Mouse (Mus musculus) E14TG2a.4 (cell line): ENCODE results near the gene Scgb1c1.
A peak's percentile ranks its signal among the peaks of the same experiment; 100 is the strongest.

Source experiments
- H3K27me3 ChIP-seq: 2 replicates; pipeline ENCODE4 v1.6.1; 2014; ENCODE audit warnings: low read length, control low read depth; ENCODE audit not compliant: insufficient read depth
- H3K36me3 ChIP-seq: 2 replicates; pipeline ENCODE4 v1.6.1; 2014; ENCODE audit warnings: low read length, control low read depth; ENCODE audit not compliant: insufficient read depth
- H3K4me1 ChIP-seq: replicated peaks from 2 replicates; pipeline ENCODE4 v1.6.1; 2014; ENCODE audit warnings: low read depth, low read length, control low read depth
- H3K4me3 ChIP-seq: replicated peaks from 2 replicates; pipeline ENCODE4 v1.5.1; 2014; ENCODE audit warnings: mild to moderate bottlenecking, low read length
- H3K9me3 ChIP-seq: 2 replicates; pipeline ENCODE4 v1.6.1; 2014; ENCODE audit warnings: low read length, control low read depth
- CTCF ChIP-seq: conservative IDR thresholded peaks from 2 replicates; pipeline ENCODE4 v1.5.1; 2014; ENCODE audit warnings: low read length
- NANOG ChIP-seq: IDR thresholded peaks from 2 replicates; pipeline ENCODE4 v1.6.1; 2014; ENCODE audit warnings: borderline replicate concordance, low read length, mixed read lengths
- POU5F1 ChIP-seq: IDR thresholded peaks from 2 replicates; pipeline ENCODE4 v1.6.1; 2014; ENCODE audit warnings: low read length, borderline replicate concordance

Gene Scgb1c1

DNA sequence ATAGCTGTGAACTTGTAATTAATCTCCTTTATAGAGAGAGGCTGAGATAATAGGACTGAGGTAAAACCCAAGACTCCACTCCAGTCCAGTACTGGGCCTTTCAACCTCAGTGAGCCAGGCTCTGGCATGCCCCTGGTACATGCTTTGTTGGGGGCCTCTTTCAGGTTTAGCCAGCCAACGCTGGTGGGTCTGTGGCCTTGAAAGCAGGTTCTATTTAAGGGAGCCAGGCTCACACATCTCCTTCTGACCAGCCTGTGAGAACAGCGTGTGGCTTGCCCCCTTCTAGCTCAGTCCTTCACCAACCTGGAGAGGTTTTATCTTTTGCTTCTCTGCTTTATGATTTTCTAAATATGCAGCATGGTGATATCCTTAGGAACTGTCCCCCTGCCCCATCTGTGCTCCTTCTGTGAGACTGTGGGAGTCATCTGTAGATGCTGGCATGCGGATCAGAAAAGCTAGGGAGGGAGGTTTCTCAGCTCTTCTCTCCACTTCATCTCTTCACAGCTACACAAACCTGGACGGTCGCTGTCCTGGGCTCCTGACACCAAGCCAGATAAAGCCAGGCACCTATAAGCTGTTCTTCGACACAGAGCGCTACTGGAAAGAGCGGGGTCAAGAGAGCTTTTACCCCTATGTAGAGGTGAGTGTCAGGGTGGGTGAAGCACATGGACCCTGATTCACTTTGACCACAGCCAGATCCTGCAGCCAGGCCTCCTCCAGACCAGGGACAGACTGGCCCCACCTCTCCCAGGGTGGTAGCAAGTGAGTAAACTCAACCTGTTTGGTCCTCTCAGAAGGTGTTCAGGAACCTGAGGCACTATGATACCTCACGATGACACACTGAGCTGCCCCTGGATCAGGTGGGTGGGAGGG lies 8.9 kb upstream of the Scgb1c1 start:
- no peak overlapping the region for H3K4me3 ChIP-seq
- TF ChIP-seq POU5F1 (no peak), CTCF (no peak), NANOG (no peak)
- H3K9me3 ChIP-seq = no peaks in the 10 kb centered on the region
- peaks cover 65% of the 10 kb centered on the region for H3K4me1 ChIP-seq
- peaks cover 23% of the 10 kb centered on the region for H3K36me3 ChIP-seq
- H3K27me3 ChIP-seq = peaks cover 3% of the 10 kb centered on the region; the same call in 1 of the 2 replicates

DNA sequence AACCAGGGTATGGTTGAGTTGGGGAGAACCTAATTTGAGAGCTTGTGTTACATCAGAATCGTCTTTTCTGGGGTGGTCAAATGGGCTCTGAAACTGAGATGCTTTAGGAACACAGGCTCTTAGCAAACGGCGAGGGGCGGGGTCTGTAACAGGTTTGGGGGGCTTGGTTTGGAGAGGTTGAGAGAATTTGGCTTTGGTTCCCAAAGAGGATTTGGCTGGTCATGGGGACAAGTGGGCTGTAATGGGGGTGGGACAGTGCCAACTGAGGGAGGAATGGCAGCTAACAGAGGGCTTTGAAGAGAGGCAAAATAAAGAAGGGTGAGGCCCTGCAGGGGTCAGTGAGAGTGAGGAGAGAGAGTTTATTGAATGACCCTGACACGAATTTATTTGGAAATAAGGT lies 5.8 kb upstream of the Scgb1c1 start:
- TF ChIP-seq NANOG (no peak), POU5F1 (no peak), CTCF (no peak)
- H3K4me1 ChIP-seq = peaks cover 80% of the 10 kb centered on the region
- H3K4me3 ChIP-seq = no peak overlapping the region; the same call in 1 of the 2 replicates

GRCm38 (mm10) chr7:140840750-140841735 lies 4.3 kb upstream of the Scgb1c1 start:
- Histone ChIP-seq H3K4me3 (peak overlapping the region; percentile 35), H3K36me3 (peaks cover 23% of the 10 kb centered on the region), H3K9me3 (no peaks in the 10 kb centered on the region), H3K4me1 (peaks cover 80% of the 10 kb centered on the region), H3K27me3 (peaks cover 18% of the 10 kb centered on the region; the same call in 1 of the 2 replicates)
- TF ChIP-seq POU5F1 = peak; percentile 87
- TF ChIP-seq NANOG = no peak

More for the DNA sequence above, 5.8 kb upstream of the Scgb1c1 start:
- H3K9me3 ChIP-seq = no peaks in the 10 kb centered on the region
- H3K27me3 ChIP-seq = peaks cover 18% of the 10 kb centered on the region; the same call in 1 of the 2 replicates
- peaks cover 23% of the 10 kb centered on the region for H3K36me3 ChIP-seq

- Histone ChIP-seq H3K9me3 (no peaks in the 10 kb centered on the region), H3K36me3 (no peaks in the 10 kb centered on the region), H3K4me3 (no peak overlapping the region), H3K4me1 (peaks cover 96% of the 10 kb centered on the region), H3K27me3 (peaks cover 18% of the 10 kb centered on the region; the same call in 1 of the 2 replicates)
- TF ChIP-seq NANOG (no peak), CTCF (no peak), POU5F1 (no peak)
These were observed 1.5 kb upstream of the Scgb1c1 start for GRCm38 (mm10) chr7:140843806-140844205.

GRCm38 (mm10) chr7:140845683-140846082 lies 336 bp downstream of the Scgb1c1 start:
- TF ChIP-seq NANOG = no peak
- peak; percentile 29 for TF ChIP-seq CTCF
- no peak for TF ChIP-seq POU5F1
- H3K36me3 ChIP-seq = peaks cover 4% of the 10 kb centered on the region; the same call in 1 of the 2 replicates
- peaks cover 16% of the 10 kb centered on the region; the same call in 1 of the 2 replicates for H3K27me3 ChIP-seq
- no peaks in the 10 kb centered on the region for H3K9me3 ChIP-seq
- H3K4me1 ChIP-seq = peaks cover 88% of the 10 kb centered on the region
- H3K4me3 ChIP-seq = peak overlapping the region; percentile 10; the same call in 1 of the 2 replicates

DNA sequence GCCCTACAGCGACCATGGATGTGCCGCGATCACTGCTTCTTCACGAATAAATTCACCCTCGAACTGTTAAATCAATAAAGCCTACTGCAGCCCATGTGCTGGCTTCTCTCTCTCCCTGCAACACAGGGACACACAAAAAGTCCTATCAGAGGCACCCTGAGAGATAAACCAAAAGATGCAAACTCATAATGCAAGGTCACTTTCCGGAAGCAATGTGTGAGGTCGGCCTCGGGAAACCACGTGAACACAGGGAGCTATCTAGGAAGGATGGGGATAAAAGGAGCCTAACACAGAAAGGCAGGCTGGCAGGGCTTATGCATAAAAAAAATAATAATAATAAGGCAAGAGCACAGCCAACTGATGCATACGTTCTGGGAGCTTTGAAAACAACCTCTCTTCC lies 1.3 kb downstream of the Scgb1c1 start:
- TF ChIP-seq POU5F1 (no peak), CTCF (no peak), NANOG (no peak)
- peaks cover 86% of the 10 kb centered on the region for H3K4me1 ChIP-seq
- no peaks in the 10 kb centered on the region for H3K9me3 ChIP-seq
- H3K4me3 ChIP-seq = 0 out of 2 replicates have a peak overlapping the region, but pooled peaks have one; percentile 1
- peaks cover 16% of the 10 kb centered on the region; the same call in 1 of the 2 replicates for H3K27me3 ChIP-seq
- H3K36me3 ChIP-seq = peaks cover 12% of the 10 kb centered on the region

DNA sequence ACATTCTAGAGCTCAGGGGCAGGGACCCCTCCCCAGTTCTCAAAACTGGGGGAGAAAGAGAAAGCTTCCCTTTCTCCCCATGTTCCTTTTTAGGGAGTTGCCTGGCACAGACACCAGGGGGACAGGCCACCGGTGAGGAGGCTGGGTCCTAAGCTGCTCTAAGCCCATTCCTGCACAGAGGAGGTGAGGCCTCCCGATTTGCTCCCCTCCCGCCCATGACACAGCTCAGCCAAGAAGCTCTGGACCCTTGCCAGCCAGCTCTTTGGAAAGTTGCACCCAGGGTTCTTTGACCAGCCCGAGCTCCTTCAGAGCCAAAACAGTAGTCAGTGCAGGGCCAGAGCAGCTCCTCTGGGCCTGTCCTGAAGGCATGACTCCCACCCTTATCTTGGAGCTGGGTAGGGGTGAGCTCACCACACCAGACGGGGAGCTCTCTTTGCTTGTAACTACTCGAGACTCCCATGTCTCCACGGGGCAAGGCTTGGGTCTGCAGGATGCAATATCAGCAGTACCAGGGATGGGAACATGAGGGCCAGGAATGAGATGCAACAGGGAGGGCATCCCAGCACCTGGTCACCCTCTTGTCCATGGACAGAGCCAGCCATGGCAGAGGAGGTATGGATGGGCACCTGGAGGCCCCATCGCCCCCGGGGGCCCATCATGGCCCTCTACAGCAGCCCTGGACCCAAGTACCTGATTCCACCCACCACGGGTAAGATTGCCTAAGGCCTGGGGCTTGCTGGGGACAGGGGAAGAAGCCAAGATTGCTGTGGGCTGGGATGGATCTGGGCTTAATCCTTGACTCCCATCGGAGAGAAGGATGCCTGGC lies 2.6 kb downstream of the Scgb1c1 start, which contains the start of gene Odf3:
Gene Odf3 (plus strand): TSS at position 51 of the 826 bp plus-strand sequence.
- Histone ChIP-seq H3K9me3 (no peaks in the 10 kb centered on the region), H3K36me3 (peaks cover 25% of the 10 kb centered on the region), H3K4me1 (peaks cover 86% of the 10 kb centered on the region), H3K4me3 (no peak within 1 kb of the TSS), H3K27me3 (peaks cover 9% of the 10 kb centered on the region; the same call in 1 of the 2 replicates)
- TF ChIP-seq CTCF = no peak
- TF ChIP-seq NANOG = no peak
- TF ChIP-seq POU5F1 = no peak
